Mouse (Mus musculus) megakaryocyte-erythroid progenitor cell, adult 5-6 weeks (primary cell): Measurements from ENCODE around the gene Etv6. TPM values are rescaled to one million over a fixed set of nuclear protein-coding genes. Genes with fewer than 3 reads are reported as not detected.
A peak's percentile ranks its signal among the peaks of the same experiment; 100 is the strongest.

Experiments
- ATAC-seq: replicated peaks from 2 replicates; pipeline ENCODE4 v1.8.0; 2016; ENCODE audit warnings: mild to moderate bottlenecking, inconsistent platforms; ENCODE audit not compliant: severe bottlenecking, poor library complexity, low FRiP score, low TSS enrichment
- total RNA-seq, 2 experiments: library from RNA; stranded (forward) in 1 of 2; stranded (reverse) in 1 of 2; fragments of 200-1000, 215-1000 nt in 1 of 2; fragments of >200 nt in 1 of 2; fragmentation: Nextera tagmentation in 1 of 2; gene quantifications; 2 replicates each; pipeline ENCODE4 v1.2.3; 2014 to 2017

Etv6 gene
- total RNA-seq, 2 experiments from 2014 or later = 24.7 to 30.8 TPM

DNA sequence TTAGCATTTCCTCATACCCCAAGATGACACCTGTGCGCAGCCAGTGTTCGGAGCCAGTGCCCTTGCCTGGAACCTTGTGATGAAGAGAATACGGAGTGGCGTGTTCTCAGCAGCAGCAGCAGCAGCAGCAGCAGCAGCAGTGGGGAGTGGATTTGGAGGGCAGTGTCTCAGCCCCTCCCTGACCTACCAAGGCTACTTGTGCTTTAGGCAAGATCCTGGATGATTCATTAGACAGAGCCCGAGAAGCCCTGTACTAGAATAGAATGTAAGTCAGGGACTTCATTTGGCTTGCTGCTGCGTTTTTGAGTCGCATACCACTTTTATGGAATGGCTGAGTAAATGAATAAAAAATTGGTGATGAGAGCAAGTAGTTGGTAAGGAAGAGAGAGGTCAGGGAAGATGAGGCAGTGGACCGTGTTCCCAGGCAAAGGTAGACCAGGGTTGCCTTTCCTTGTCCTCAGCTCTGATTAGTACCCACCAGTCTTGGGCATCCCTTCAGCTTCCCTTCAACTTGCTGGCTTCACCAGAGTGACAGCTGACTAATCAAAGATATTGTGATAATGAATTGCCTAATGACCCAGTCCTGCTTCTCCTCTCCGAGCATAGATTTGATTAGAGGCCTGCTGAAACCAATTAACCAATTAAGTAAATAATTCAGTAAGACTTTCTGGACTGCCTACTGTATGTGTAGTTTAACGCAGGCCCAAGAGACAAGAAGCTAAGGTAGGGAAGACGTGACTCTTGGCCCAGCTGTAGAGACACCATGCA lies 64.7 kb downstream of the Etv6 start:
- no peak for ATAC-seq

- ATAC-seq = no peak
Observed at GRCm38 (mm10) chr6:134102396-134102795, 66.9 kb downstream of the Etv6 start.

DNA sequence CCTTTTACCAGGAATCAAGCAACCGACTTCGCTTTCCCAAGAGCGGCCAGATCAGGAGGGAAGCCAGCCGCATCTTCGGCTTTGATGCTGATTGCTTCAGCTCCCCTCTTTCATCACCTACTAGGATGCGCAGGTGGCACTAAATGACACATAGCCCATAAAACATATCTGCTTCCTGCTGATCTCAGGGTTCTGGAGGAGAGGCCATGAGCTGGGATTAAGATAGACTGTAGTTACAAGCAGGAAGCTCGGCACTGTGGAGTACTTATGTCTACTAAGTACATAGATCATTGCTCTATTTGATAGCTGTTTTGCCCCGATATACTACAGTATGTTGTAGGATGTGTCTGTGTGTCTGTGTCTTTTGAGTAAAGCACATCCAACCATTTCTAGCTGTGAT lies 68.0 kb downstream of the Etv6 start:
- no peak for ATAC-seq

DNA sequence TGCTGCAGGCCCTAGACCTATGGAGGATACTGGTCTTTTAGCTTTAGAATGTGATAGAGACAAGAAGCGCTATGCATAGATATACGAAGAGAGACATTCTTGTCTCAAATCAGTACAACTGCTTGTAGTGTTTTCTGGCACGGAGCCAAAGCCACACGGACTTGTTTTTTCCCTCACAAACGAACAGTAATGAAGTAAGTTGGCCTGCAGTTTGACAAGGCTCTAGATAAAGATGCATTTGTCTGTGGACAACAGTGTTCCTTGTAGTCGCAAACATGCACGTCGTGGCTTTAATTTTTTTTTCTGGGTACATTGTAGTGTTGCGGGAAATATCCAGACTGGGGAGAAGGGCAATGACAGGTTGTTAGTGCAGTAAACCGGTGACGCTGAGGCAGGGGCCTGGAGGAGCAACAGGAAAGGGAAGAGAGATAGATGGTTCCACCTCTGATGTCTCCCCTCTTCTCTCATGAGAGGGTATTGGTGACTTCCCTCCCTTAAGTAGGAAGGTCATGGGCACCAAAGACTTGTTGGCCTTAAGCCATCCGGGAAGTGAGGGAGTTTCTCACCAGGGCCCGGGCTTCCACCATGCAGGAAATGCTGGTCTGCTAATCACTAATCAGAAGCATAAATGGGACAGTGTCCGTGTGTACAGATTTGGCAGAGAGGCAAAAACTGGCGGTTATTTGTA lies 70.2 kb downstream of the Etv6 start:
- peak; percentile 44 for ATAC-seq

GRCm38 (mm10) chr6:134107696-134108095 lies 72.2 kb downstream of the Etv6 start:
- no peak for ATAC-seq

- ATAC-seq = 0 out of 2 replicates have a peak, but pooled peaks have one; percentile 24
Observed at GRCm38 (mm10) chr6:134109675-134110074, 74.2 kb downstream of the Etv6 start.

- ATAC-seq = no peak
Observed at GRCm38 (mm10) chr6:134110206-134110605, 74.7 kb downstream of the Etv6 start.

- ATAC-seq = no peak
Observed at GRCm38 (mm10) chr6:134111599-134111998, 76.1 kb downstream of the Etv6 start.

GRCm38 (mm10) chr6:134112753-134113152 lies 77.3 kb downstream of the Etv6 start:
- no peak for ATAC-seq

- ATAC-seq = no peak
Observed at GRCm38 (mm10) chr6:134113168-134113567, 77.7 kb downstream of the Etv6 start.

DNA sequence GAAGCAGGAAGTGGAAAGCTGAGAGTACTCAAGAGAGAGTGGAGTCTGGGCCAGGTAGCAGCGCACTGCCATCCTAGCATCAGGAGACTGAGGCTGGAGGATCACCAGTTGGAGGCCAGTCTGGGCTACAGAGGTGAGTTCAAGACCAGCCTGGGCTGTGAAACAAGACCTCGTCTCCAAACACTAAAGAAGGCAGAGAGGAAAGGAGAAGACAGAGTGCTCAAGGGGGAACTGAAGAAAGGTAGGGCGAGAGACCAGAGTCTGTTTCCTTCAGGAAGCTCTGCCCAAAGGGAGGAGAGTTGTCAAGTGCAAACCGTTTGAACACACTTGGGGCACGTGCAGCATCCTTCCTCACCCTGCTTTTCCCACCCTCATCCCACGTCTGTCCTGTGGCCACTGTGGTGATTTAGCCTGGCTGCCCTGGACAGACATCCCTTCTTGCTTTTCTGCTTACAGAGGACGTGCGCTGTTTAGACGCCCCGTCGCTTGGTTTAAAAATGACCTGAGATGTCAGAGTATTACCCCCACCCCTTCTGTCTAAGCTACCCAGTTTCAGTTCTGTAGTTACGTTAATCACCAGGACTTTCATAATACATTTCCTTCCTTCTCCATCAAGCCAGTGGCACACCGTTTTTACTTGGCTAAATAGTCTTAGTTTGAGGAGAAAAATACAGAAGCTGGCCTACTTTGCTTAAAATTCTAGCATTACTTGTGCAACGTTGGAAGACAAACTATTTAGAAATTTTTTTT lies 79.9 kb downstream of the Etv6 start:
- no peak for ATAC-seq

- peak; percentile 31 for ATAC-seq
Observed at GRCm38 (mm10) chr6:134117380-134117938, 82.0 kb downstream of the Etv6 start.

- no peak for ATAC-seq
Observed at GRCm38 (mm10) chr6:134118506-134118905, 83.0 kb downstream of the Etv6 start.

DNA sequence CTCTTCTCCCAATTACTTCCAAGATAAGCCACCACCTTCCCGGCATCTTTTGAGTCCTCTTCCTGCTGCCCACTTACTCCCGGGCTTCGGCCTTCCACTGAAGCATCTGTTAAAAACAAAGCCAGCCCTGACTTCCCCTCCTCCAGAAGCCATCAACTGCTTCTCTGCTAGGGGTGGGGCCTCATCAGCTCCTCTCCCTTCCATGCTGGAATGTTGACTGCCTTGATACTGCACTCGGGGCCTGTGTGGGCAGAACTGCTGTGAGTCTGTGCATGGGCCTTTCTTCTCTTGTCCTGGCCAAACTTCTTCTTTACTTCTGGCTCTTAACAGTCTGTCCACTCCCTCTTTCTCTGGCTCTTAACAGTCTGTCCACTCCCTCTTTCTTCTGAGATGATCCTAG lies 83.6 kb downstream of the Etv6 start:
- ATAC-seq = no peak

- no peak for ATAC-seq
Observed at GRCm38 (mm10) chr6:134120227-134120626, 84.7 kb downstream of the Etv6 start.

DNA sequence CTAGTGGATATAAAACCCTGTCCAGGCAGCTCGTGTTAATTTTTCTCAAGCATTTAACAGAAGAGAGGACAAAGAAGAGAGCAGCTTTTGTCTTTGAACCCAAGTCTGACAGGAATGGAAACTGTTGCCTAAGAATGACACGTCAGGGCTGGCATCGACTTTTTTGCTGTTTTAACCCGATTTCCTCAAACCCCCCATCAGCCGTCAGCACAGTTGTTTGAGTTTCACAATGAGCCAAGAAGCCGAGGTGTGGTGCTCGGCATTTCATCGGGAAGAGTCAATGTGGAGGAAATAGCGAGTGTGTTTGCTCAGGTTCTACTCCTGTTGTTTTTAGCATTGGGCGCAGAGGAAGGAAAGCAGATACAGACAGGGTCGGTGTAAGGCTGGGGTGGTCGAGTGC lies 85.2 kb downstream of the Etv6 start:
- no peak for ATAC-seq

DNA sequence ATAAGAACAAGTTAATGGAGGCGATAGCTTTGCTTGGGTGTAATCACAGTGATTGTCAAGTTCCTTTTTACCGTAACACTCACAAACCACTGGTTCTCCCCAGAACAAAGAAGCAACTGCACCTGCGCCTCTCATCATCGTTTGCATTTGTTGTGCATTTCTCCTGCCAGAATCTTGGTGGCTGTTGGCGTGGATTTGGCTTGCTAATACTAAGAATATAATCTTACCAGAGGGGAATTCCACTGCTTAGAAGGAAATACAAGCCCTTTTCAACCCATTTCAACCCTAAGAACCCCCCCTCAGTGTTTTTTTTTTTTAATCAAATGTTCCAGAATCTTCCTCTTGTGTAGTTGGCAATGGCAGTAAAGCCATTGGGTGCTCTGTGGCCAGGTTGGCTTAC lies 87.4 kb downstream of the Etv6 start:
- ATAC-seq = no peak

GRCm38 (mm10) chr6:134123474-134123873 lies 88.0 kb downstream of the Etv6 start:
- no peak for ATAC-seq

DNA sequence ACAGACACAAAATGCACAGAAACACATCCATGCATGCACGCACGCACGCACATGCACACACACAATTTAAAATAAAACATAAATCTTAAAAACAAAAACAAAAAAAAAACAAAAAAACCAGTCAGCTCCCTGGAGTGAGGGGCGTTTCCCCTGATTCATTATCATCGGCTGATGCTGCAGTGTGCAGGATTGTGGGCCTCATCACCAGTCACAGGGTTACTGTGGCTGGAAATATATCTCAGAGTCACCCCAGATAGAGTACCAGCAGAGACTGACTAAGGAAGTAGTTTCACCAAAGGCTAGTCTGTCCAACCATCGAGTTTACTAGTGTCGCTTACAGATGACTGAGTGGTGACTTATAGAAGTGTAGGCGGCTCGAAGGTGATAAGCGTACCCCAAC lies 88.8 kb downstream of the Etv6 start:
- ATAC-seq = peak; percentile 66

- no peak for ATAC-seq
Observed at GRCm38 (mm10) chr6:134127996-134128395, 92.5 kb downstream of the Etv6 start.
